In the genomic region with DNA sequence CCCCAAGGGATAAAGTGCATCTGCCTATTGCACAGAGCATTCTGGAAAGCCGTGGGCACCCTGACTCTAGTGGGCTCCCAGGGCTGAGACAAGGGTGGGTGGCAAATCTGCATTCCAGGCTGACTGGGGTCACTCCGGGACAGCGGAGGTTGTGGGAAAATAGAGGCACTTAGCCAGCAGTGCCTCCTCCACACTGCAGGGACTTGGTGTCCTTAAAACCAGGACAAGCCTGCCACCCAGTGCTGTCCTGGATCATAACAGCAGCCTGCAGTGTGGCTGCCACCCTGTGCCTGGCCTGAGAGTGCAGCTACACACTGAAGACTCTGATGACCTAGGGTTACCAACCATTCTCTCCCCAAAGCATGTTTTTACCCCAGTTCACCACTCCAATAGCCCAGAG, we compare ENCODE assay signal across 10 mouse cellular contexts. TPM values are rescaled to one million over a fixed set of nuclear protein-coding genes. Genes with fewer than 3 reads are reported as not detected.
DNase-seq lines count a peak whose midpoint lies in the region; ATAC-seq and TF ChIP-seq lines count a peak whose summit lies in the region.
"Had no signal": no experiment of that assay in that cellular context is flagged by ENCODE, and none has a peak within 500 bp of the region (broad histone marks: within the 10 kb centered on the region; RNA-seq: fewer than 3 reads in every experiment).

No protein-coding gene starts in this region.

- 67% methylated on average over 3 of the region's 3 CpGs for WGBS in forebrain, embryonic 13.5 days
- 71% methylated on average over 3 of the region's 3 CpGs for WGBS in forebrain, embryonic 10.5 days
- WGBS in hindbrain, postnatal 0 days, result 44% methylated on average over 3 of the region's 3 CpGs

- no peak overlapping the region for H3K9ac ChIP-seq in forebrain, embryonic 13.5 days
- H3K9ac ChIP-seq in hindbrain, postnatal 0 days (replicated peaks; ENCODE audit: low read length), result no peak overlapping the region
- H3K9ac ChIP-seq: limb, embryonic 15.5 days had no signal

- H3K4me3 ChIP-seq in forebrain, embryonic 13.5 days, result no peak overlapping the region
- no peak overlapping the region for H3K4me3 ChIP-seq in forebrain, embryonic 10.5 days
- H3K4me3 ChIP-seq in hindbrain, postnatal 0 days (ENCODE audit: low read length), result no peak overlapping the region
- H3K4me3 ChIP-seq: limb, embryonic 15.5 days had no signal

- ATAC-seq in forebrain, embryonic 13.5 days, result peak; percentile 74
- peak; percentile 93 for ATAC-seq in hindbrain, postnatal 0 days

- H3K4me1 ChIP-seq in forebrain, embryonic 13.5 days, result no peaks in the 10 kb centered on the region
- peaks cover 24% of the 10 kb centered on the region for H3K4me1 ChIP-seq in forebrain, embryonic 10.5 days
- no peaks in the 10 kb centered on the region for H3K4me1 ChIP-seq in hindbrain, postnatal 0 days (ENCODE audit: insufficient read depth, low read length)
- H3K4me1 ChIP-seq: limb, embryonic 15.5 days had no signal

- no peak overlapping the region for H3K27ac ChIP-seq in forebrain, embryonic 13.5 days
- no peak overlapping the region for H3K27ac ChIP-seq in forebrain, embryonic 10.5 days
- no peak overlapping the region for H3K27ac ChIP-seq in hindbrain, postnatal 0 days
- H3K27ac ChIP-seq: limb, embryonic 15.5 days had no signal

- H3K27me3 ChIP-seq in forebrain, embryonic 13.5 days, result peaks cover 8% of the 10 kb centered on the region; the same call in 1 of the 2 replicates
- H3K27me3 ChIP-seq in forebrain, embryonic 10.5 days (ENCODE audit: poor library complexity, severe bottlenecking), result no peaks in the 10 kb centered on the region
- no peaks in the 10 kb centered on the region for H3K27me3 ChIP-seq in hindbrain, postnatal 0 days (ENCODE audit: insufficient read depth, low read length)
- H3K27me3 ChIP-seq: limb, embryonic 15.5 days had no signal

- H3K36me3 ChIP-seq in forebrain, embryonic 13.5 days (ENCODE audit: poor library complexity, severe bottlenecking), result no peaks in the 10 kb centered on the region
- no peaks in the 10 kb centered on the region for H3K36me3 ChIP-seq in forebrain, embryonic 10.5 days (replicated peaks)
- H3K36me3 ChIP-seq in hindbrain, postnatal 0 days (ENCODE audit: insufficient read depth, low read length), result no peaks in the 10 kb centered on the region
- H3K36me3 ChIP-seq: limb, embryonic 15.5 days had no signal

- intact Hi-C loops in left cerebral cortex, postnatal 36 days (cut with DNase I), result loop anchor here (10.0 kb wide), 1 partner anchor 252 kb away; no protein-coding TSS in a partner anchor

- no peak for DNase-seq in forebrain, embryonic 10.5 days (ENCODE audit: extremely low spot score, low spot score)
- DNase-seq in 416B (ENCODE audit: low read depth), result peak; percentile 8
- DNase-seq in cerebellum, postnatal 14 days, result peak; percentile 86
- DNase-seq in hindbrain, postnatal 0 days (ENCODE audit: low spot score), result peak; percentile 81
- peak; percentile 77 to 84 for DNase-seq in left cerebral cortex, postnatal 36 days (ENCODE audit: low spot score in 2 of 2)
- peak; percentile 72 for DNase-seq in testis, postnatal 10 days (ENCODE audit: low spot score)
- DNase-seq in thymus, adult 18-20 months, result no peak

- no peak overlapping the region for H3K4me2 ChIP-seq in forebrain, embryonic 13.5 days
- no peak overlapping the region for H3K4me2 ChIP-seq in hindbrain, postnatal 0 days (ENCODE audit: low read depth, low read length)
- H3K4me2 ChIP-seq: limb, embryonic 15.5 days had no signal

- peak; percentile 94 for TF ChIP-seq CTCF in hindbrain, postnatal 0 days (IDR thresholded peaks at IDR 0.05; ENCODE audit: low read depth)

- H3K9me3 ChIP-seq in forebrain, embryonic 13.5 days (replicated peaks), result no peaks in the 10 kb centered on the region
- H3K9me3 ChIP-seq in forebrain, embryonic 10.5 days, result no peaks in the 10 kb centered on the region
- H3K9me3 ChIP-seq in hindbrain, postnatal 0 days (ENCODE audit: low read length), result no peaks in the 10 kb centered on the region
- H3K9me3 ChIP-seq: limb, embryonic 15.5 days had no signal

RNA-seq across cellular contexts. Expression of gene Atp2b2, which starts 34.1 kb away (rescaled TPM):
- 15.1 and 15.5 TPM in 2 replicates for polyA plus RNA-seq in forebrain, embryonic 13.5 days (2015; fragmentation: Nextera tagmentation; extraction: Ambion mirVana)
- 1.1 and 1.4 TPM in 2 replicates for polyA plus RNA-seq in forebrain, embryonic 10.5 days (2016; fragmentation: Nextera tagmentation; extraction: Ambion mirVana)
- 119 and 127 TPM in 2 replicates for total RNA-seq in hindbrain, postnatal 0 days (2014; rRNA removed)
- polyA plus RNA-seq in hindbrain, postnatal 0 days (2015; fragmentation: Nextera tagmentation; extraction: Ambion mirVana), result 57.9 and 58.8 TPM in 2 replicates
- 100 to 1,000 TPM; 722 to 790 TPM for total RNA-seq in left cerebral cortex, postnatal 36 days (2021)
- total RNA-seq: common myeloid progenitor, adult 5-6 weeks had no signal

RNA-seq across cellular contexts. Expression of gene Slc6a11, which starts 54.5 kb away (rescaled TPM):
- 2.4 and 2.6 TPM in 2 replicates for polyA plus RNA-seq in forebrain, embryonic 13.5 days (2015; fragmentation: Nextera tagmentation; extraction: Ambion mirVana)
- 0.60 and 0.72 TPM in 2 replicates for polyA plus RNA-seq in forebrain, embryonic 10.5 days (2016; fragmentation: Nextera tagmentation; extraction: Ambion mirVana)
- 292 and 308 TPM in 2 replicates for total RNA-seq in hindbrain, postnatal 0 days (2014; rRNA removed)
- 152 and 154 TPM in 2 replicates for polyA plus RNA-seq in hindbrain, postnatal 0 days (2015; fragmentation: Nextera tagmentation; extraction: Ambion mirVana)
- total RNA-seq in left cerebral cortex, postnatal 36 days (2021), result 10 to 100 TPM; 80.9 to 87.4 TPM
- total RNA-seq: common myeloid progenitor, adult 5-6 weeks had no signal

Comparison
In these comparisons a context has a peak if more than half of its experiments do, and no peak if none do; other contexts are left out.
1. DNase-seq: peak in 416B (single experiment), cerebellum, postnatal 14 days (2 of 2), hindbrain, postnatal 0 days (single experiment), left cerebral cortex, postnatal 36 days (2 of 2) and testis, postnatal 10 days (single experiment); none in forebrain, embryonic 10.5 days (single experiment) and thymus, adult 18-20 months (0 of 2).
2. RNA of gene Slc6a11, which starts 54.5 kb away (polyA plus RNA-seq): 152 to 154 TPM in hindbrain, postnatal 0 days; 2.4 to 2.6 TPM in forebrain, embryonic 13.5 days and 0.60 to 0.72 TPM in forebrain, embryonic 10.5 days; every median in the first group is over 10 times any median in the second.